Mouse (Mus musculus) ES-Bruce4 (cell line): ENCODE measurements around the gene Nlrx1. TPM values are rescaled to one million over a fixed set of nuclear protein-coding genes. Genes with fewer than 3 reads are reported as not detected.

Source experiments
- H3K27ac ChIP-seq: 2 replicates; pipeline ENCODE4 v1.5.1; 2012; ENCODE audit warnings: low read length, inconsistent platforms; ENCODE audit not compliant: insufficient read depth
- H3K27me3 ChIP-seq: 2 replicates; pipeline ENCODE4 v1.6.1; 2012; ENCODE audit warnings: mild to moderate bottlenecking, low read length, inconsistent platforms; ENCODE audit not compliant: control insufficient read depth, poor library complexity, insufficient read depth, severe bottlenecking
- H3K36me3 ChIP-seq: 2 replicates; pipeline ENCODE4 v1.6.1; 2012; ENCODE audit warnings: inconsistent platforms, mild to moderate bottlenecking, low read length, moderate library complexity; ENCODE audit not compliant: control insufficient read depth, poor library complexity, insufficient read depth, severe bottlenecking
- H3K4me1 ChIP-seq: one replicate; pipeline ENCODE4 v1.8.1; 2011; ENCODE audit warnings: low read length; ENCODE audit not compliant: control insufficient read depth, insufficient read depth
- H3K4me3 ChIP-seq: 2 replicates; pipeline ENCODE4 v1.5.1; 2011; ENCODE audit warnings: low read depth, mild to moderate bottlenecking, low read length
- H3K9ac ChIP-seq: 2 replicates; pipeline ENCODE4 v1.6.1; 2012; ENCODE audit warnings: low read depth, mild to moderate bottlenecking, inconsistent platforms; ENCODE audit not compliant: poor library complexity, severe bottlenecking
- H3K9me3 ChIP-seq: replicated peaks from 2 replicates; pipeline ENCODE4 v1.6.1; 2012; ENCODE audit warnings: mild to moderate bottlenecking, low read length, inconsistent platforms; ENCODE audit not compliant: control insufficient read depth, poor library complexity, insufficient read depth, severe bottlenecking
- CTCF ChIP-seq: IDR thresholded peaks from one replicate; pipeline ENCODE4 v1.8.1; 2011; ENCODE audit warnings: low read depth, low read length
- EP300 ChIP-seq: IDR thresholded peaks from 2 replicates; pipeline ENCODE4 v1.6.1; 2011; ENCODE audit warnings: low read depth, low read length; ENCODE audit not compliant: insufficient read depth
- POLR2A ChIP-seq: IDR thresholded peaks from one replicate; pipeline ENCODE4 v1.8.1; 2011; ENCODE audit warnings: low read length; ENCODE audit not compliant: insufficient read depth
- polyA plus RNA-seq: library from polyadenylated mRNA; stranded (reverse); fragments of >200 nt; gene quantifications from 2 replicates; pipeline ENCODE4 v1.2.4, GENCODE M21; 2011; ENCODE audit warnings: low read depth; ENCODE audit not compliant: missing spikeins, insufficient read depth, insufficient read length

The Nlrx1 gene
- polyA plus RNA-seq, 1 experiment: 1.6 TPM

DNA sequence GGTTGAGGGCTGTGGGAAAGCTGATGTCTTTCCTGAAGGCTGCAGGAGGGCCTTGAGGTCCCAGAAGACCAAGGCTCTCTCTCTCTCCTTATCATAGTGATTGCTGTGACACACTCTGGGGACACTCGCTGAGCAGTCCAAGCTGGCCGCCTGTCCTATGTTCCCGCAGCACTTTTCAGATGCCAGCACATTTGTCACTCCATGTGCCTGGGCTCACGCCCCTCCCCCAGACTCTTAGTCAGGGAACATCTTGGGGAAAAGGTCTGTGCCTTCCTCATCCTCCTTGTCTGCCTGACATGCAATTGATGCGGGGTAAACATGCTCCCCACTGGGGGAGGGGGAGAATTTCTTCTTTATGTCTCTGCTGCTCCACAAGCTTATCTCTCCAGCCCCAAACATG, 14.8 kb upstream of the Nlrx1 start:
- H3K9me3 ChIP-seq: no peaks in the 10 kb centered on the region
- no peaks in the 10 kb centered on the region for H3K4me1 ChIP-seq
- H3K27ac ChIP-seq: no peak overlapping the region
- H3K9ac ChIP-seq: no peak overlapping the region
- H3K36me3 ChIP-seq: no peaks in the 10 kb centered on the region
- H3K27me3 ChIP-seq: peaks cover 3% of the 10 kb centered on the region
- H3K4me3 ChIP-seq: no peak overlapping the region
- no peak for TF ChIP-seq CTCF
- no peak for TF ChIP-seq EP300
- no peak for TF ChIP-seq POLR2A

DNA sequence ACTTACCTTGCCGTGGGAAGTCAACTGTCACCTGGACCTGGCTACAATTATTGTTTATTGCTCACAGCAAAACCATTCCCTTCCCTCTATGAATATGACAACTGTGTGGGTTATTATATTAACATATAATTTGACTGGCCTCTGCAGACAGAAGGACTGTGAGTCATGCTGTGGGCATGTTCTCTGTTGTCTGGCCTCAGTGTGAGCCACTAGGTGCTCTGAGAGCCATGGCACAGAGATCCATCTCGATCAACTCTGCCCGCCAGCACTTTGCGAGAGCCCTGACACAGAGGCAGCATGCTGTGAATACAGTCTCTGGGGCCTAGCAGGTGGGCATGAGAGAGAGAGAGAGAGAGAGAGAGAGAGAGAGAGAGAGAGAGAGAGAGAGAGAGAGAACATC, 1.6 kb upstream of the Nlrx1 start:
- no peaks in the 10 kb centered on the region for H3K9me3 ChIP-seq
- no peaks in the 10 kb centered on the region for H3K4me1 ChIP-seq
- no peaks in the 10 kb centered on the region for H3K27me3 ChIP-seq
- TF ChIP-seq CTCF: no peak
- no peak for TF ChIP-seq EP300
- TF ChIP-seq POLR2A: no peak
- no peaks in the 10 kb centered on the region for H3K36me3 ChIP-seq
- H3K4me3 ChIP-seq: no peak overlapping the region
- H3K27ac ChIP-seq: no peak overlapping the region
- H3K9ac ChIP-seq: no peak overlapping the region

DNA sequence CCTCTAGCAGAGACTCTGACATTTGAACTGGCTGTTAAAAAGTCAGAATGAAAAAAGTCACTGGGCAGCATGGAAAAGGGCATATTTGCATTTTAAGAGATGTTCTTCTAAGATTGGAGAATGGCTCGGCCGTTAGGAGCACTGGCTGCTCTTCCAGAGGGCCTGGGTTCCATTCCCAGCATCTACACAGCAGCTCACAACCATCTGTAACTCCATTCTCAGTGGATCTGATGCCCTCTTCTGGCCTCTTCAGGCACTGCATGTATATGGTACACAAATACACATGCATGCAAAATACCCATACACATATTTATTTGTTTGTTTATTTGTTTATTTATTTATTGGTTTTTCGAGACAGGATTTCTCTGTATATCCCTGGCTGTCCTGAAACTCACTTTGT, 678 bp upstream of the Nlrx1 start:
- Histone ChIP-seq H3K9ac (no peak overlapping the region), H3K27me3 (no peaks in the 10 kb centered on the region), H3K4me1 (no peaks in the 10 kb centered on the region), H3K27ac (no peak overlapping the region), H3K36me3 (no peaks in the 10 kb centered on the region), H3K9me3 (no peaks in the 10 kb centered on the region), H3K4me3 (no peak overlapping the region)
- TF ChIP-seq CTCF: peak; percentile 30
- TF ChIP-seq POLR2A: no peak
- no peak for TF ChIP-seq EP300

- Histone ChIP-seq H3K4me1 (no peaks in the 10 kb centered on the region), H3K36me3 (no peaks in the 10 kb centered on the region), H3K27me3 (no peaks in the 10 kb centered on the region), H3K4me3 (peak overlapping the region; percentile 57), H3K9me3 (no peaks in the 10 kb centered on the region), H3K9ac (peak overlapping the region; percentile 77), H3K27ac (no peak overlapping the region)
- TF ChIP-seq EP300 (no peak), POLR2A (no peak), CTCF (peak; percentile 64)
Measured at GRCm38 (mm10) chr9:44268027-44268360, 405 bp downstream of the Nlrx1 start.

GRCm38 (mm10) chr9:44267319-44268026, 926 bp downstream of the Nlrx1 start:
- Histone ChIP-seq H3K4me3 (peak overlapping the region; percentile 57), H3K4me1 (no peaks in the 10 kb centered on the region), H3K9ac (peak overlapping the region; percentile 77), H3K36me3 (no peaks in the 10 kb centered on the region), H3K27ac (no peak overlapping the region), H3K27me3 (no peaks in the 10 kb centered on the region), H3K9me3 (no peaks in the 10 kb centered on the region)
- TF ChIP-seq EP300: no peak
- no peak for TF ChIP-seq POLR2A
- TF ChIP-seq CTCF: no peak

GRCm38 (mm10) chr9:44266478-44267226, 1.7 kb downstream of the Nlrx1 start:
- Histone ChIP-seq H3K27ac (no peak overlapping the region), H3K9me3 (no peaks in the 10 kb centered on the region), H3K27me3 (no peaks in the 10 kb centered on the region), H3K36me3 (no peaks in the 10 kb centered on the region), H3K4me1 (no peaks in the 10 kb centered on the region), H3K9ac (no peak overlapping the region), H3K4me3 (no peak overlapping the region)
- TF ChIP-seq CTCF (no peak), POLR2A (no peak), EP300 (no peak)
